Mouse (Mus musculus) spleen, adult 18-20 months (tissue): Measurements from ENCODE around the gene Rasl11a.
"Not testable (repeated sequence)": the region's sequence is repeated elsewhere in the genome, so short reads cannot be mapped to it uniquely, and the experiment has no call there.

ENCODE experiments used
- DNase-seq, 2 experiments: peaks; one replicate each; pipeline ENCODE4 v3.0.0; 2022; ENCODE audit warnings: mixed read lengths in 2 of 2

Gene Rasl11a

DNA sequence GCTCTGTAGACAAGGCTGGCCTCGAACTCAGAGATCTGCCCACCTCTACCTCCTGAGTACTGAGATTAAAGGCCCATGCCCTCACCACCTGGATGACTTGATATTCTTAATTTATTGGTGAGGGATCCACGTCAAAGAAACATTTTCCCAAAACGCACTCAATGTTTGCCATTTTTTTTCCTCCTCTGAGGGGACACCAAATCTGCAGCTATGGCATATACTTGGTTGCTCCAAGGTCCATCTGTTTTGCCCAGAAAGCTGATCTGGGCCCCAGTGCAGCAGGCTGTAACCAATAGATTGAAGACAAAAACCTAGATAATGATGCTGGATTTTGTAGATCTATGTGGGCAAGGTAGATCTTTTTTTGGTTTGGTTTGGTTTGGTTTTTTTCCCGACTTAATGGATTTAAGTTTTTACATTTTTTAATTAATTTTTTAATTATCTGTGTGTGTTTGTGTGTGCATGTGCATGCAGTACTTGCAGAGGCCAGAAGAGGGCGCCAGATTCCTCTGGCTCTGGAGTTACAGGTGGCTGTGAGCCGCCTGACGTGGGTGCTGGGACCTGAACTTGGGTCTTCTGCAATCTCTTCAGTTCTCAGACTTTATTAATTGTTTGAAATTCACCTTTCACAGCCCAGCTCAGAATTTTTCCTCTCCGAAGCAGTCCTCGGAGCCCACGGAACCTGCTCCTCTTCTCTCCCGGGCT lies 48.8 kb downstream of the Rasl11a start:
- no peak for DNase-seq

DNA sequence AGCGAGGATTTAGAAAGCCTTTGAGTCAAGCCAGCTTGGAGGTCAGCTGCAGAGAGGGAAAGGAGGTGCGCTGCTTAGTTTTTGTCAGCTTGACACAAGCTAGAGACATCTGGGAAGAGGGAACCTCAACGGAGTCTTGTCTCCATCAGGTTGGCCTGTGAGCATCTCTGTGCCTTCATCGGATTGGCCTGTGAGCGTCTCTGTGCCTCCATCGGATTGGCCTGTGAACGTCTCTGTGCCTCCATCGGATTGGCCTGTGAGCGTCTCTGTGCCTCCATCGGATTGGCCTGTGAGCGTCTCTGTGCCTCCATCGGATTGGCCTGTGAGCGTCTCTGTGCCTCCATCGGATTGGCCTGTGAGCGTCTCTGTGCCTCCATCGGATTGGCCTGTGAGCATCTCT lies 50.8 kb downstream of the Rasl11a start:
- not testable (repeated sequence) for DNase-seq

DNA sequence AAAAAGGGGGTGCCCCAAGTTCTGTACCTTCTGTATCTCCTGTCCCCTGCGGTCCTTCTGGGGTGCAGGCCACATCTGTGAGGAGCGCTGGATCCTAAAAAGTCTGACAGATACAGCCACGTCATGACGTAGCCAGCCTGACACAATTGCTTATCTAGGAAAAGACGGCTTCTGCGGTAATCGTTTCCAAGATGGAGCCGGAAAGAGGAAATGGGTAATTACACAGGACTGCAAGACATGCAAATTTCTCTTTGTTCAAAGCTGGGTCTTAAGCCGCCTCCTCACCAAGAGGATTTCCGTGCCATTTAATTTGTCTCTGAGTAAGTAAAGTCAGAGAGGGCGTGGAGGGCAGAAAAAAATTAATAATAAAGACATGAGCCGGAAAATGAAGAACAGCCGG lies 52.1 kb downstream of the Rasl11a start:
- peak in 1 of 2 experiments; percentile 14 for DNase-seq
